Mouse (Mus musculus): ENCODE data around the gene Slc8a2. TPM values are rescaled to one million over a fixed set of nuclear protein-coding genes. Genes with fewer than 3 reads are reported as not detected.

Slc8a2 gene
- total RNA-seq (2021), result 100 to 1,000 TPM; 242 to 273 TPM

- intact Hi-C loops (cut with DNase I), result no loop called here
- peak; percentile 84 to 90 for DNase-seq (ENCODE audit: low spot score in 2 of 2)
Observed at GRCm38 (mm10) chr7:16129421-16129845, at the start of gene Slc8a2. Slc8a2 (plus strand) TSS chr7:16129826.

DNA sequence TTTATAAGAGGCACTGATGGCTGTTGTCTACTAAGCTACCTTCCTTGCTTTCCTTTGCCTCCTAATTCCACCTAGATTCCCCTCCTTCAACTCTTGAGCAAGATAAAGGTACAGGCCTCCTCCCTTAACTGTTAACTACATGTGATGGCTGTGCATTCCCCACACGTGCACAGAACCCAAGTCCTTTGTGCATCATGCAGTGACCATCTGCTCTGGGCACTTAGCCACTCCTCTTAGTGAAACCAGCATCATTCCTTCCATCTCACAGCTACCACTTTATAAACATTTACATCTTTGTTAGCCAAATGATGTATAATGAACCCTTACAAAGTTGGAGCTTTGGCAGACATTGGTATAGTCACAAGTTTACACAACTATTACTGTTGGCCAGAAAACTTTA, 49.7 kb upstream of the Slc8a2 start:
- intact Hi-C loops (cut with DNase I), result no loop called here

GRCm38 (mm10) chr7:16080581-16080980, 49.0 kb upstream of the Slc8a2 start:
- no peak for DNase-seq (ENCODE audit: low spot score in 2 of 2)
- intact Hi-C loops (cut with DNase I), result no loop called here

More for the DNA sequence above, 49.7 kb upstream of the Slc8a2 start:
- DNase-seq (ENCODE audit: low spot score in 2 of 2), result no peak

DNA sequence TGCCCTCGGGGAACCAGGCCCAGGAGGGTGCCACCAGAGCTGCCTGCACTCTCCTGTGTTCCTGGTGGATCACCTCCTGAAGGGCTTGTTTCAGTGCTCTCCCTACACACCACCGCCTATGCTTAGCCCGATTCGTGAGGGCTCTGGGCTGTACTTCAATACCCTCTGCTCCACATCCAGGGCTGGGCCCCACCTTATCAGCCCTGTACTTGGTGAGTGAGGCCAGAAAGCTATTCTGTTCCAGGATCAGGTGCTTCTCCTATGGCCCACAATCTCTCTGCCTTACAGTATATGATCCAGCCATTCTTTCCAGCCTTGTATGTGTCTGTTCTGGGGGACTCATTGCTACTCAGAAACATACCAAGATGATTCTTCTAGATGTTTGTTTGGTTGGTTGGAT, 46.3 kb upstream of the Slc8a2 start:
- DNase-seq (ENCODE audit: low spot score in 2 of 2), result no peak
- intact Hi-C loops (cut with DNase I), result no loop called here

DNA sequence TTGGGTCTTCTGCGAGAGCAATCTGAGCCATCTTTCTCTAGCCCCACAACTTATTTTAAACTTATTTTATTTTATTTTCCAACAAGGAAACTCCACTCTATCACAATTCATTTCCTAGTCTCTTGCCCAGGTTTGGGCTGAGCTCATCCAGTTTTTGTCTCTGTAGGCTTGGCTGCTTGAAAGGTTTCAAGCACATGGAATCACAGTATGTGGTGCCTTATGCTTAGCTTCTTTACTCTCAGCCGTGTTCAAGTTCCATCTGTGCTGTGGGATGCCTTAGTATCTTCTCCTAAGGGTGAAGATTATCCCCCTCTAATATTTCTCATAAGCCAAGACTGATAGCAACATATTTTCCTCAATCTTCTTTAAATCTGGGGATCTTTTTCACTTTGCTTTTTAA, 42.0 kb upstream of the Slc8a2 start:
- intact Hi-C loops (cut with DNase I), result no loop called here
- no peak for DNase-seq (ENCODE audit: low spot score in 2 of 2)

DNA sequence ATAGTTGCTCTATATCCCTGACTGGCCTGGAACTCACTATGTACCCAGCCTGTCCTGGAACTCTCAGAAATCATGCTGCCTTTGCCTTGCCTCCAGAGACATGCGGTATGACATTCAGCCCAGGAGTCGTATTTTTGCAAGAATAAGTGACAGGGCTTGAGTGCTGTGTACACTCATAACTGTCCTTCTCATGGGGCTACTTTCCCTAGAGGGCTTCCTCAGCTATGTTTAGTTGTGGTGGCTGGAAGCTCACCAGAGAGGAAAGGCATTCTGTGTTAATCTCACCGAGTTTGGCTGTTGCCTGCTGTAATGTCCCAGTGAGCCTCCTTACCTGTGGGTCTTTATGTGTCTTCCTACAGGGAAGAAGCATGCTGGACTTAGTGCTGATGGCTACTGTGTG, 35.0 kb upstream of the Slc8a2 start:
- no peak for DNase-seq (ENCODE audit: low spot score in 2 of 2)
- intact Hi-C loops (cut with DNase I), result no loop called here

DNA sequence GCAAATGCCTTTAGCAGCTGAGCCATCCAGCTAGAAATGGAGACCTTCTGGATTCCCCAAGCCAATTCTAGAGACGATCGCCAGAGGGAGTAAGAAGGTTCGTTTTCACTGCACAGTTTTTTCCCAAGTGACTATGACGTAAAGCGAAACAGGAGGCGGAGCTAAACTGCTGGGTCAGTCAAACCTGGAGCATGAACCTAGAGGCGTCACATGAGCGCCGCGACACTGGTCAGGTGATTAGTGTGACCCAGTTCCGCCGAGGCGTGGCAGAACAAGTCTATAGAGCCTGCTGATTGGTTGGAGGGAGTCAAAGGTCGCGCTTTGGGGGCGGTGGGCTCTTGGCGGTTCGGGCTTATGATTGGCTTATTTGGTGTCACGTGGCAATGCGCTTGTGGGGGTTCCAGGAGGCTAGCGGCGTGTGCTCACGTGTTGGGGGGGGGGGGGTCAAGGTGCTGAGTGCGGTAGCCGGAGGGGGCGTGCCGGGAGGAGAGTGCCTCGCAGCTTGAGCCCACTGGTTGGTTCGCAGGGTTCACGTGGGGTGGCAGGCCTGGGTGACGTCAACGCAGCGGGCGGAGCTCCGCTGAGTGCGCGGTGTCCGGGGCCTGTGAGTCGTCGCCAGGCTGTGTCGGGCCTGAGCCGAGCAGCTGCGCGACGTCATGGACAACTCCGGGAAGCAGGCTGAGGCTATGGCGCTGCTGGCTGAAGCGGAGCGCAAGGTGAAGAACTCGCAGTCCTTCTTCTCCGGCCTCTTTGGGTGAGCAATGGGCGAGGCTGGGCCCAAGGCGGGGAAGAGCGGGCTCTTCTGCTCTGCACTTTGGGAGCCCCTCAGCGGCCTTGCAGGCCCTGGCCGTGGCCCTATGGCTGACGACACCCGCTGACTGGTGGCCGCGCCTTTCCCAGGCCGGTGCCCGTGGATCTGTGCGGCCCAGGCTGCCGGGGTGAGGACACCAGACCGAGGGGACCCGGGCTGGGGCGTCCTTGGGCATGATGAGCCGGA, 31.3 kb upstream of the Slc8a2 start, which contains the start of gene Napa:
Gene Napa, plus strand, starts transcription at position 438 of the 997 bp plus-strand sequence.
- intact Hi-C loops (cut with DNase I), result loop anchor here (2.0 to 5.0 kb wide), 3 partner anchors 20 to 46 kb away; partner anchors contain the start of gene Kptn
- DNase-seq (ENCODE audit: low spot score in 2 of 2), result peak; percentile 98 to 99

GRCm38 (mm10) chr7:16099901-16100300, 29.7 kb upstream of the Slc8a2 start:
- intact Hi-C loops (cut with DNase I), result loop anchor here (2.0 to 5.0 kb wide), 4 partner anchors 19 to 48 kb away; partner anchors contain the start of gene Kptn
- no peak for DNase-seq (ENCODE audit: low spot score in 2 of 2)

DNA sequence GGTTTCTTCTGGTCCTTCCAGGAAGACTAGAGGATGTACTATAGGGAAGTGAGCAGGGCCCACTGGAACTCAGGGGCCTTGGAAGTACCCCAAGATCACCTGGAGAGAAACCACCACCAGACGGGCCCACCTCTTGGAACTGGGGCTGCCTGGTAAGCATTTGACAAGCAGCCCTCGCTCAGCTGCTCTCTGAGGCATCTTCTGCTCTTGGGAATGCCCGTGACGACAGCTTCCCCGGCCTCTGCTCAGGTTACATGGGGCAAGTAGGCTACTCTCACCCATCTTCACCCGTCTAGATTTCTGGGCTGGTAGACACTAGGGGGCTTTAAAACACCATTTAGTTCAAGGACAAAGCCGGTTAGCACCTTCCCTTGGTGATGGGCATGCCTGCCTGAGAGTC, 28.5 kb upstream of the Slc8a2 start:
- DNase-seq (ENCODE audit: low spot score in 2 of 2), result no peak
- intact Hi-C loops (cut with DNase I), result loop anchor here (5.0 kb wide), 1 partner anchor 46 kb away; no protein-coding TSS in a partner anchor

- intact Hi-C loops (cut with DNase I), result loop anchor here (5.0 kb wide), 1 partner anchor 45 kb away; no protein-coding TSS in a partner anchor
- DNase-seq (ENCODE audit: low spot score in 2 of 2), result no peak
Observed at GRCm38 (mm10) chr7:16101726-16102475, 27.7 kb upstream of the Slc8a2 start.

DNA sequence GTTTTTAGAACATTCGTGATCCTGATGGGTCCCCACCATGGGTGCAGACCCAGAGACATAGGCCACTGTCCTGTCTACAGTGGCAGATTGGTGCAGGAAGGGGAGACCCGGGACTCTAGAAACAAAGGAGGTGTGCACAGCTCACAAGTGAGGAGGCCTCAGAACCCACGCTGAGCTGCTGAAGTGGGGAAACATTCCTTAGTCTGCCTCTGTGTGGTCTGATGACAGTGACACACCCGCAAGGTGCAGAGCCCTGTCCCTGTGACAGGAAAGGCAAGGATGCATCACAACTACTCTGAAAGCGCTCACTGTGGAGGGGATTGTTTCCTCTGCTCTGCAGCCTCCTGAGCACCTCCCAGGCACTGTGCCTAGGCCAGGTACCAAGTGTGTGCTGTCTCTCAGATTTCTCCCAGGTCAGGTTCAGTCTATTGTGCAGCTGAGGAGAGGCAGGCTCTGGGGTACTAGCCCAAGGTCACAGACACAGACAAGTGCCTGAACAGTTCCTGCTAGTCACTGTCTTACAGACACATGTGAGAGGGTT, 26.9 kb upstream of the Slc8a2 start:
- intact Hi-C loops (cut with DNase I), result loop anchor here (5.0 kb wide), 1 partner anchor 45 kb away; no protein-coding TSS in a partner anchor
- no peak for DNase-seq (ENCODE audit: low spot score in 2 of 2)

GRCm38 (mm10) chr7:16103760-16104159, 25.9 kb upstream of the Slc8a2 start:
- DNase-seq (ENCODE audit: low spot score in 2 of 2), result peak; percentile 83 to 88
- intact Hi-C loops (cut with DNase I), result loop anchor here (5.0 kb wide), 1 partner anchor 44 kb away; no protein-coding TSS in a partner anchor

- DNase-seq (ENCODE audit: low spot score in 2 of 2), result no peak
- intact Hi-C loops (cut with DNase I), result loop anchor here (5.0 kb wide), 1 partner anchor 43 kb away; no protein-coding TSS in a partner anchor
Observed at GRCm38 (mm10) chr7:16104611-16105388, 24.8 kb upstream of the Slc8a2 start.

DNA sequence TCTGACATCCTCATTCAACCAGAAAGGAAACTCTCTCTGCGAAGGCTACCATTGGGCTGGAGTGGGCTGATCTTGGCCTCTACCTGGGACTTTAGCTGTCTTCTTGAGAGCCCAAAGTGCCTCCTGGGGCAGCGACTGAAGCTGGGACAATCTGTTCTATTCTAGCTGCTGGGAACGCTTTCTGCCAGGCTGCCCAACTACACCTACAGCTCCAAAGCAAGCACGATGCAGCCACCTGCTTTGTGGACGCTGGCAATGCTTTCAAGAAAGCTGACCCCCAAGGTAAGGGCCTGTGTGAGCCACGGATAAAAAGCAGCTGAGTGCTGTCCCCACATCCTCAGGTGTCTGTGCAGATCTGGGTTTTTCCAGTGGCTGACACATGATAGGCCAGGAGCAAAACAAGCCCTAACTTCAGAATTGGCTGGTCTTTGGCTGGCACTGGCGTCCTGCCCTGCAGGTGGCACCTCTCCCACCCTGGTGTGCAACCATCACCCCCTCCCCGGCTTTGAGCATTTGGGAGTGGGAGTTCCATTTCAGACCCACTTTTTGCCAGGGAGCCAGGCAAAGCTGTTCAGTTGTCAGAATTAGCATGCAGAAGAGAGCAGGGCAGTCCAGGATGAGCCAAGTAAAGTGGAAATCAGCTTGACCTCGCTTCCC, 20.6 kb upstream of the Slc8a2 start:
- intact Hi-C loops (cut with DNase I), result no loop called here
- DNase-seq (ENCODE audit: low spot score in 2 of 2), result no peak

DNA sequence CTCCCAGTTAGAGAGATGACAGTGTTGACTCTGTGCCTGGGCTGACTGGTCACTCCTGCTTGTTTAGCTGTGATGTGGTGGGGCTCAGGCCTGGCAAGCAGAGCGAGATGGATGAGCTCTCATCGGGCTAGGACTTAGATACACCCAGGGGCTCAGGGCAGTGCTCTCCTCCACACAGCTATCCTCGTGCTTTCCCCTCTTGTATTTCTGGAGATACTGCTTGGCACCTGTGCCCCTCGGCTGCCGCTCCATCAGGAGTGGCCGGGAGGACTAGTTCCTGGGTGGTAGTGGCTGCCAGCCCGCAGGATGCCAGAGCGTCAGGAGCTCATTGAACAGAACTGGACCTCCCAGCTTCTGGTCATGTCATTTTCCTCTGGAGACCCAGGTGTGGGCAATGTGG, 19.5 kb upstream of the Slc8a2 start:
- no peak for DNase-seq (ENCODE audit: low spot score in 2 of 2)
- intact Hi-C loops (cut with DNase I), result no loop called here

GRCm38 (mm10) chr7:16111284-16112090, 18.1 kb upstream of the Slc8a2 start:
- DNase-seq (ENCODE audit: low spot score in 2 of 2), result no peak
- intact Hi-C loops (cut with DNase I), result no loop called here

GRCm38 (mm10) chr7:16116418-16116817, 13.2 kb upstream of the Slc8a2 start:
- DNase-seq (ENCODE audit: low spot score in 2 of 2), result no peak
- intact Hi-C loops (cut with DNase I), result no loop called here

- no peak for DNase-seq (ENCODE audit: low spot score in 2 of 2)
- intact Hi-C loops (cut with DNase I), result no loop called here
Observed at GRCm38 (mm10) chr7:16117100-16117499, 12.5 kb upstream of the Slc8a2 start.

All from left cerebral cortex, postnatal 36 days (tissue).